23 mouse cellular contexts compared by ENCODE assay signal in the genomic region with DNA sequence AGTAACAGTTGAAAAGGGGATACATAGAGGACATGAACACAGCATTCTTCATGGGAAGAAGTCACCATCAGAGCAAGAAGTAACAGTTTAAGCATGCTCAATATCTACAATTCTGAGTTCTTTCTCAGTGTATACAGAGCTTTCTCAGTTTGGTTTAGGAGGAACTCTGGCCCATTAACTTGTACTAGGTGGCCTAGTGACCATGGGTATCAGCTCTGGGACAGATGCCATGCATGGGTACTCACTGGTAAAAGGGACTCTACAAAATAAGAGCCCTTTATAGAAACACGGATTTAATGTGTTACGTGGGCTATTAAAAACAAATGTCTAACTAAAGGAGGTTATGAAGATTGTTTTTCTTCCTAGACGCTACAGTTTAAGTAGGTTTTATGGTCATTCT.
"Had no signal": no experiment of that assay in that cellular context is flagged by ENCODE, and none has a peak within 500 bp of the region (broad histone marks: within the 10 kb centered on the region; RNA-seq: fewer than 3 reads in every experiment).

No protein-coding gene starts in this region.

- H3K4me1 ChIP-seq: heart, embryonic 13.5 days; heart, embryonic 15.5 days; hindbrain, embryonic 13.5 days; hindbrain, embryonic 15.5 days; limb, embryonic 13.5 days; limb, embryonic 15.5 days; liver, embryonic 12.5 days had no signal

- H3K36me3 ChIP-seq: hindbrain, embryonic 15.5 days; liver, embryonic 12.5 days had no signal

- ATAC-seq: hindbrain, postnatal 0 days; intestine, embryonic 16.5 days; liver, embryonic 12.5 days had no signal

- H3K9me3 ChIP-seq: heart, embryonic 13.5 days; heart, embryonic 15.5 days; hindbrain, embryonic 13.5 days; hindbrain, embryonic 15.5 days; limb, embryonic 13.5 days; limb, embryonic 15.5 days; liver, embryonic 12.5 days had no signal

- H3K27ac ChIP-seq: heart, adult 2 months; heart, embryonic 13.5 days; heart, embryonic 15.5 days; hindbrain, embryonic 13.5 days; hindbrain, embryonic 15.5 days; hindbrain, postnatal 0 days; limb, embryonic 13.5 days; limb, embryonic 15.5 days; liver, embryonic 12.5 days; liver, embryonic 14.5 days had no signal

- H3K27me3 ChIP-seq: heart, embryonic 13.5 days; heart, embryonic 15.5 days; hindbrain, embryonic 13.5 days; hindbrain, embryonic 15.5 days; limb, embryonic 13.5 days; limb, embryonic 15.5 days; liver, embryonic 12.5 days had no signal

- H3K4me3 ChIP-seq: heart, adult 2 months; heart, embryonic 13.5 days; heart, embryonic 15.5 days; hindbrain, embryonic 13.5 days; hindbrain, embryonic 15.5 days; limb, embryonic 13.5 days; limb, embryonic 15.5 days; liver, embryonic 12.5 days had no signal

- H3K9ac ChIP-seq: heart, embryonic 13.5 days; heart, embryonic 15.5 days; hindbrain, embryonic 13.5 days; hindbrain, embryonic 15.5 days; limb, embryonic 13.5 days; limb, embryonic 15.5 days; liver, embryonic 12.5 days; liver, embryonic 14.5 days had no signal

- H3K4me2 ChIP-seq: heart, embryonic 11.5 days; heart, embryonic 13.5 days; heart, embryonic 15.5 days; hindbrain, embryonic 13.5 days; hindbrain, embryonic 15.5 days; limb, embryonic 13.5 days; limb, embryonic 15.5 days; liver, embryonic 12.5 days had no signal

- DNase-seq: gastrocnemius, postnatal 14 days; gastrocnemius, postnatal 36 days; heart, adult 11 months; heart, adult 2 months; heart, postnatal 14 days; heart, postnatal 36 days; kidney, adult 11 months; kidney, postnatal 14 days; layer of hippocampus, adult 9-11 months; layer of hippocampus, postnatal 36 days; left cerebral cortex, postnatal 4 days; lung, adult 18-20 months had no signal
